Mouse (Mus musculus): ENCODE measurements around the gene Vmn2r40. TPM values are rescaled to one million over a fixed set of nuclear protein-coding genes. Genes with fewer than 3 reads are reported as not detected.
"Not testable (repeated sequence)": the region's sequence is repeated elsewhere in the genome, so short reads cannot be mapped to it uniquely, and the experiment has no call there.

The Vmn2r40 gene
- not detected for total RNA-seq (2021)

GRCm38 (mm10) chr7:8931335-8931734, at the start of gene Vmn2r40:
Gene Vmn2r40, minus strand, starts transcription at chr7:8931435.
- not testable (repeated sequence) for DNase-seq

Other genes starting within 250 kb of the Vmn2r40 start
- not detected for gene Vmn2r39, start 99.4 kb upstream of the Vmn2r40 start, total RNA-seq (2021)
- not detected for gene Vmn2r38, start 166.4 kb upstream of the Vmn2r40 start, total RNA-seq (2021)